ENCODE assay signal across 11 mouse cellular contexts in the genomic region with DNA sequence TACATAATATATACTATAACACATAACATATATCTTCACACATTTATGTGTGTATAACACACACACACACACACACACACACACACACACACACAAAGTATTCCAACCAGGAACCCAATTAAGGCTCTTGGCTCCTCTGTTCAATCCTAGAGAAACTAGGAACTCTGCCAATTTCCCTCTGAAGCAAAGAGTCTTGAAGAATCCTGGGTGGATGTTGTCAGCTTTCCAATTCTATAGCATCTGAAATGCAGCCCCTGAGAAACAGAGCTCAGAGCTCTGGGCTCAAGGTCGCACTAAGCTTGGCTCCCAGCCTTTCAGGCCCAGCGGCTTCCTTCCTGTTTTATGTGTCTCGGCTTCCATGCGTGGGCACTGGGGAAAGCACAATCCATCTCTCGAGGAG. TPM values are rescaled to one million over a fixed set of nuclear protein-coding genes. Genes with fewer than 3 reads are reported as not detected.
A peak's percentile ranks its signal among the peaks of the same experiment; 100 is the strongest.
DNase-seq lines count a peak whose midpoint lies in the region; ATAC-seq lines count a peak whose summit lies in the region.
"Had no signal": no experiment of that assay in that cellular context is flagged by ENCODE, and none has a peak within 500 bp of the region (broad histone marks: within the 10 kb centered on the region; RNA-seq: fewer than 3 reads in every experiment).

No protein-coding gene starts in this region.

- peak; percentile 54; the same call in 1 of the 2 replicates for ATAC-seq in limb, embryonic 15.5 days (ENCODE audit: insufficient number of reproducible peaks, low FRiP score, low TSS enrichment, low read depth)

- H3K4me1 ChIP-seq in limb, embryonic 15.5 days = peaks cover 37% of the 10 kb centered on the region

- H3K4me3 ChIP-seq in limb, embryonic 15.5 days = no peak overlapping the region

- DNase-seq in frontal cortex, adult 2 months (ENCODE audit: extremely low spot score in 1 of 2, low spot score in 1 of 2) = peak; percentile 27 to 77
- no peak for DNase-seq in frontal cortex, postnatal 25 days (ENCODE audit: low spot score in 2 of 2)
- peak; percentile 11 for DNase-seq in left cerebral cortex, adult 11 months (ENCODE audit: low spot score)
- DNase-seq in left cerebral cortex, postnatal 36 days (ENCODE audit: low spot score in 2 of 2) = no peak
- DNase-seq in brain, embryonic 18.5 days (ENCODE audit: low read depth, low spot score) = peak; percentile 84
- no peak for DNase-seq in spleen, postnatal 14 days (ENCODE audit: low spot score in 2 of 2)
- DNase-seq in thymus, postnatal 25 days = no peak
- DNase-seq: heart, postnatal 14 days had no signal

- no peak overlapping the region for H3K9ac ChIP-seq in limb, embryonic 15.5 days
- H3K9ac ChIP-seq: liver, embryonic 14.5 days had no signal

- no peaks in the 10 kb centered on the region for H3K9me3 ChIP-seq in limb, embryonic 15.5 days

- no peaks in the 10 kb centered on the region for H3K27me3 ChIP-seq in limb, embryonic 15.5 days

- no peaks in the 10 kb centered on the region for H3K36me3 ChIP-seq in limb, embryonic 15.5 days

- intact Hi-C loops in left cerebral cortex, postnatal 36 days (cut with DNase I) = no loop called here

- 0 out of 2 replicates have a peak overlapping the region, but pooled peaks have one; percentile 19 for H3K4me2 ChIP-seq in limb, embryonic 15.5 days

- WGBS in limb, embryonic 15.5 days = 7% methylated on average over 5 of the region's 5 CpGs

- peak overlapping the region; percentile 73 for H3K27ac ChIP-seq in limb, embryonic 15.5 days
- H3K27ac ChIP-seq: liver, embryonic 14.5 days had no signal

RNA-seq across cellular contexts. Expression of a gene that starts 51.6 kb away (rescaled TPM):
- polyA plus RNA-seq in frontal cortex, adult 2 months (2012; rRNA removed) = not detected in 2 replicates
- total RNA-seq in left cerebral cortex, postnatal 36 days (2021) = not detected
- not detected in 2 replicates for polyA plus RNA-seq in limb, embryonic 15.5 days (2015; fragmentation: Nextera tagmentation; extraction: Ambion mirVana)
- total RNA-seq: heart, postnatal 14 days; neutrophil, adult 5-6 weeks had no signal
- polyA plus RNA-seq: liver, embryonic 14.5 days had no signal

RNA-seq across cellular contexts. Expression of a gene that starts 53.3 kb away (rescaled TPM):
- polyA plus RNA-seq in frontal cortex, adult 2 months (2012; rRNA removed) = 0.08 and 0.11 TPM in 2 replicates
- not detected for total RNA-seq in left cerebral cortex, postnatal 36 days (2021)
- polyA plus RNA-seq in limb, embryonic 15.5 days (2015; fragmentation: Nextera tagmentation; extraction: Ambion mirVana) = not detected in 2 replicates
- total RNA-seq: heart, postnatal 14 days; neutrophil, adult 5-6 weeks had no signal
- polyA plus RNA-seq: liver, embryonic 14.5 days had no signal

RNA-seq across cellular contexts. Expression of a gene that starts 54.0 kb away (rescaled TPM):
- polyA plus RNA-seq in frontal cortex, adult 2 months (2012; rRNA removed) = 30.8 and 32.9 TPM in 2 replicates
- 10 to 100 TPM; 29.4 to 31.9 TPM for total RNA-seq in left cerebral cortex, postnatal 36 days (2021)
- 60.0 and 63.5 TPM in 2 replicates for polyA plus RNA-seq in limb, embryonic 15.5 days (2015; fragmentation: Nextera tagmentation; extraction: Ambion mirVana)

Comparison
In these comparisons a context has a peak if more than half of its experiments do, and no peak if none do; other contexts are left out.
1. DNase-seq: peak in frontal cortex, adult 2 months (2 of 2), left cerebral cortex, adult 11 months (single experiment) and brain, embryonic 18.5 days (single experiment); none in frontal cortex, postnatal 25 days (0 of 2), left cerebral cortex, postnatal 36 days (0 of 2), spleen, postnatal 14 days (0 of 2) and thymus, postnatal 25 days (single experiment).